Mouse (Mus musculus): ENCODE measurements around the gene Ptprb.

- TF ChIP-seq CTCF (IDR thresholded peaks at IDR 0.05; ENCODE audit: control insufficient read depth, insufficient read depth, insufficient read length), result no peak
- TF ChIP-seq CEBPB (IDR thresholded peaks at IDR 0.05; ENCODE audit: low read depth), result no peak
- TF ChIP-seq USF1 (IDR thresholded peaks at IDR 0.05; ENCODE audit: low read depth), result no peak
- no peak for TF ChIP-seq MYOG (IDR thresholded peaks at IDR 0.05; ENCODE audit: control insufficient read depth, extremely low read depth, insufficient read length)
- TF ChIP-seq MAX (IDR thresholded peaks at IDR 0.05), result no peak
- TF ChIP-seq FOSL1 (IDR thresholded peaks at IDR 0.05; ENCODE audit: insufficient read depth, low read length, poor library complexity, severe bottlenecking), result no peak
These were observed 152.9 kb downstream of the Ptprb start for GRCm38 (mm10) chr10:116428026-116428780.
